Mouse (Mus musculus) frontal cortex, adult (tissue): ENCODE results near the gene Ldlrad3.

Experiments used
- ATAC-seq: cut with Nextera tagmentation; 2 replicates; pipeline ENCODE4 v1.9.2; 2017; ENCODE audit warnings: mild to moderate bottlenecking, moderate library complexity, mixed read lengths; ENCODE audit not compliant: low TSS enrichment

The Ldlrad3 gene

DNA sequence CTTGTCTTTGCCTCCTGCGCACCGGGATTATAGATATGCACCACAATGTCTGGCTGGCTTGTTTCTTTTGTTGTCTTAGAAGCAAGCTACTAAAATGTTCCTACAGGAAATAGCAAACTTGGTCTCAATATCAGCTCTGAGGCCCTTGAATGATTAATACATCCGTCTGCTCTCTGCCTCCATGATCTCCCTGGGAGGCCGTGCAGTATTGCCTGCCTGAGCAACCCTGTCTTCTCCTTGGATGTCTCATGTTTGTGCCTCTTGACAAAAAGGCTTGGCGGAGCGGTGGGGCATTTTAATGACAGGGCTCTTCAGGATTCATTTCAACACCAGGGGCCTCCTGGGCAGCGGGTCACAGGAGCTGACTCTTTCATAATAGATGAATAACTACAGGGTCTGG is 219.0 kb downstream of the Ldlrad3 start:
- ATAC-seq: no peak

- ATAC-seq: no peak
Observed at GRCm38 (mm10) chr2:101966017-101966416, 220.2 kb downstream of the Ldlrad3 start.

DNA sequence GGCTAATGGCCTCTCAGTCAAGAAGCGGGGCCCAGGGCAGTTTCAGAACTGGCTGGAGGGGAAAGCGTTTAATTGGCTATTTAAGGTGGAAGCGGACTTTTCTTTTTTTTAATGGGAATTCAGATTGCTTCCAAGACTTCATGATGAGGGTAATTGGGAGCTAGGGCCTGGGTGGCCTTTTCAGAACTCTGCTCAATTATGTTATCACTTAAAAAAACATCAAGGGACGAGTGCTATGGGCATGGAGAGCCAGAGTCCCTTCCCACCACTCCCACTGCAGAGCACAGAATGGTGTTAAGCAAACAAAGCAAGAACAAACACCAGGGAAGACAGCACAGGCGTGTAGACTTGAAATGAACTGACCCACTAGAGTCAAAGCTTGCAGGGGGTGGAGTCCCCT is 220.7 kb downstream of the Ldlrad3 start:
- no peak for ATAC-seq

DNA sequence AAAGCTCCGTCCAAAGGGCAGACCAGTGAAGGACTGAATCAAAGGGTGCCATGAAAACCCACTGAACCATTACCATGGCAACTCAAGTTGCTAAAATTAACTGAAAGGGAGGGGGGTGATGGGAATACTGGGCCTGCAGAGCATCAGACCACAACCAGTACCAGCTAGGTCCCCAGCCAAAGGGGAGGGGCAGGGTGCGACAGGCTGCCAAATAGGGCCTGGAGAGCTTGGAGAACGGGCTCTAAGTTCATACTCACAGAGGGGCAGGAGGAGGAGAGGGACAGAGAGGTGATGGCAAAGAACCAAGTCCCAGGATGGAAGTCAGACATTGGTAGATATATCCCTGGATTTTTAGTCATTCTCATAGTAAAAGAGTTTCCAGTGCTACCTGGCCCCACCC is 222.8 kb downstream of the Ldlrad3 start:
- no peak for ATAC-seq

- no peak for ATAC-seq
Observed at GRCm38 (mm10) chr2:101962349-101962748, 223.8 kb downstream of the Ldlrad3 start.

GRCm38 (mm10) chr2:101961391-101961790 is 224.8 kb downstream of the Ldlrad3 start:
- ATAC-seq: no peak

- ATAC-seq: peak; percentile 82
Observed at GRCm38 (mm10) chr2:101960658-101961057, 225.5 kb downstream of the Ldlrad3 start.

DNA sequence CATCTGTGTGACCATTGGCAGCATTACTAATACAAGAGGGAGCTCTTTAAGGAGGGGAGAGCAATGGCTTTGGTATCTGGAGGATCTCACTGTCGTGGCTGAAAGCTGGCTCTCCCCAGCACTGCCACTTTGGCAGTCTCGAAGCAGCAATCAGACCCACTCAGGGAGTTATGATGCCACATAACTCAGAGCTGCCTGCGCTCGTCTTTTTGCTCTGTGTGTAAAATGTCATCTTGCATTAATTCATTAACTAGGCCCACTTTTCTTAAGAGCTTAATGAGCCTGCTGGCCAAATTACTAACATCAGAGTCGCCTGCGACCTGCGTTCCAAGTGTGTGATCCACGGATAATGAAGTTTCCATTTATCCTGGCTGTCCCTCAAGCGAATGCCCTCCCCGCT is 230.1 kb downstream of the Ldlrad3 start:
- ATAC-seq: no peak

GRCm38 (mm10) chr2:101952951-101953361 is 233.2 kb downstream of the Ldlrad3 start:
- ATAC-seq: no peak

DNA sequence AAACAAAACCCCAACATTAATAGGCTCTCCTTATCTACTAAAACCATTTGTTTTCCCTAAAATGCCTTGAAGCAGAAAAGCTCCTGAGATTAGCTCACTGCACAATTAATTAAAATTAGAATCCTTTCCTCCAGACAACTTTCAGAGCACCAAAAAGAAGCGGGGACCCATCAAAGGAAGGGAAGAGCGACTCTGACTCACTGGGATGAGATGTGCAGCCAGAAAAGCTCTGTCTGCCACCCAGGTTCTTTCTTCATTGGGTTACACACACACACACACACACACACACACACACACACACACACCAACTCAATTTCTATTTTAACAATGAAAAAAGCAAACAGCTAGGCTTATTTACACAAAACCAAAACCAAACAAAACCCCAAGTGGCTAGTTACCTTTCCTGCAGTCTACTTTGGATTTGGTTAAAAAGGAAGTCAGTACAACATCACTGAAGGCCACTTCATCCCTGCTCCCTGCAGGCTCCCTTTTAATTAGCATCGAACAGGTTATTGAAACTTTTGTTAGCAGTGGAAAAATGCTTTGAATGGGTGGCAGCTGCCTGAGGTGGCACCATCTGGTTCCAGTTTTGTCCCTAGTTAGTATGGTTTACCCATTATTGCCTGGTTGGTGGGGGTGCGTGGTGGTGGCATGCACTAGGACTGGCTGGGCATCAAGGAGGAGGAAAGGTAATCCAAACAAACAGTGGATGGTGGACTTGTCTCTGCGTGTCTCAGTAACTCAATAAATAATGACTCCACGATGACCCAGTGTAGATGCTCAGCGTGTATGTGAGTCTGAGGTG is 235.3 kb downstream of the Ldlrad3 start:
- ATAC-seq: 0 out of 2 replicates have a peak, but pooled peaks have one; percentile 50

DNA sequence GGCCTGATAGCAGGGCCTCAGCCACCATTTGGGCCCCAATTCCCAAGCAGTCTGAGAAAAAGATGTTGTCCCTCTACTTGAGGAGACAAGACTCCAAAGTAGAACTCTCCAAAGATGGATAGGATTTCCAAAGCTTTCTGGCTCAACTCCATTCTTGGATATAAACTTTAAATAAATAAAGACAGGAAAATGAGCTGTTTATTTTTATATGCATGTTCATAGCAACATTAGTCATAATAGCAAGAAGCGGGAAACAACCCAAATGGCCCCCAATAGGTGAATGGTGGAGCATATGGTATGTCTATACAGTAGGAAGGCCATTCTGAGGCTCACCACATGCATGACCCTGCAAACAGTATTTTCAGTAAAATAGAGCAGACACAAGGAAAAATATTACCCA is 251.2 kb downstream of the Ldlrad3 start:
- no peak for ATAC-seq

DNA sequence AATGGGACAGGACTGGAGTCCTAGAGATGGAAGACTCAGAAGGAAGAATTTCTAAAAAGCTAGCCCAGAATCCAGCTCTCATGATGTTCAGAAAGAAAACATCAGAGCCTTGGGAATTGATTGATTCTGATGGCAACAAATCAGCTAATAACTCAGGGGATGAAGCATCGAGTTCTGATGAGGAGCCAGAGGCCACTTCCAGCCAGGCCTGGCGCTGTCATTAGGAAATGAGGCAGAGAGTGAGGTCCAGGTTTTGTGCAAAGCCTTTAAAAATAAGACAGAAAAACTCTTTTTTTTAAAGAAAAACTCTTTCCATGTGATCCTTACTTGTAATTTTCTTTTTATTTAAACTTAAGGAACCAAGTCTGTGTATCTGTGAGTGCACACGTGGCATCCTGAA is 252.9 kb downstream of the Ldlrad3 start:
- no peak for ATAC-seq

DNA sequence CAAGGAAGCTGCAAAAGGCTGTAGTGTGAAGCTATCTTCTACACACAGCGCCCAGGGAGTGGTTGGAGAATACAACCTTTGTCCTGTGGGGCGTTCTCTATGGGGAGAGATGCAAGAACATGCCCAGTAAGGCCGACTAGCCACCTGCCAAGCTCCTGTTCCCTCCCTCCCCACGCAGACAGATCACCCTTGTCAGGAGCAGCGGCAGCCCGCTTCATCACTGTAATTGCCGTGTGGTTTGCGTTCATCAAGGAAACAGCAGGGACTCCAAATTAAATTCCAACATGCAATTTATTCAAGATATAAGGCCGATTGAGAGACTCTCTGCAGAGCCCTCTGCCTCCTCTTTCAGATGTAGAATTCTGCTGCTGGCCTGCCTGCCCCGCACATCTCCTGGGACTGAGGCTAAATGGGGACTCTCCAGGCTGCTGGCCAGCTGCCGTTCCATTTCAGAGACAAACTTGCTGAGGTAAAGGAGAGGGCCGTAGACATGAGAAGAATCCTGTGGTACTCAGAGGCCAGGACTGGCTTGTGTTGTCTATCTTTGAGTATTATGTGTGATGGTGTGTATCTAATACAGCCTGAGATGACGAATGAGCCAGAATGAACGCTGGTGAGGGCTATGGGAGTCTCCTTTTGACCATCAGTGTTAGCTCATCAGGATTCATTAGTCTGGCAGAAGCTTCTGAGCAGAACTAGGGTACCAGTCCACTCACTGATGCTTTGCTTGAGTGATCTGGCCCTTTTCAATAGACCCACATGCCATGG is 253.8 kb downstream of the Ldlrad3 start:
- ATAC-seq: peak; percentile 72

DNA sequence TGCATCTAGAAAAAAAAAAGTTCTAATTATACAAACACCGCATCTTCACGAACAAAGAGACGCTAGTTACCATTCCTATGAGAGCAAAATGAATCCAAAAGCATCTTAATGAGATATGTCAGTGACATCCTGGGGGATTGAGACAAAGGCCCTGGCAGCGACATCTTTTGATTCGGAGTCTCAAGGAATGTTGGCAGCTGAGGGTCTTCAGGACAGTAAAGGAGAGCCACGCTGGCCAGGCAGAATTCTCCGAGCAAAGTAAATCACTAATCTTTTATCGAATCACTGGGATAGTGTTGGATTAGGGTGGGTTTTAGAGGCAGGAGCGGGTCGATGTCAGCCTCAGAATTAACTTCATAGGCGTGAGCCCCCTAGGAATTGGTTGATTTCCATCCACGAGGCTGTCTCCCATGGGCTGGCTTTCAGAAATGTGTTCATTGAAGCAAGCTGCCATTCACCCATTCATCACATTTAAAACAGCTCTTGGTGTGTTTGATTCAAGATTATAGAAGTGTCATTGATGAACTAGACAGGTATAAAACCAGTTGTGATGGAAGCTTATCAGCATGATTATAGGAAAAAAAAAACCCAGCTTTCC is 260.5 kb downstream of the Ldlrad3 start:
- no peak for ATAC-seq

DNA sequence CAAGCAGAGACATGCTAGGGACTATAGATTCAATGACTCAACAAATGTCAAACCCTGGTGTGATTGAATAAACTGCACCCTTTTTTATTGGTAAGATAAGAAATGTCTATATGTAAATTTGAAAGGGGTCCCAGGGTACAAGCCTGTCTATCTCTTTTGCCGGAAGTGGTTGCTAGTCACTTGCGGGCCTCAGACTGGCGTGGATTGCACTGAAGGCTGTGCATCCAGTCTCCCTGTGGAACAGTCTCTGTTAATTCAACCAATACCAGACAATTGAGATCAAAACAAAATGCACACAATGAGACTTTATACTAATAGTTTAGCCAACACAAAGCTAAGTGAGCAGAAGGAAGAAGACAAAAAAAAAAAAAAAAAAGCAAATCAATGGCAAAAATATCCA is 261.0 kb downstream of the Ldlrad3 start:
- ATAC-seq: no peak

DNA sequence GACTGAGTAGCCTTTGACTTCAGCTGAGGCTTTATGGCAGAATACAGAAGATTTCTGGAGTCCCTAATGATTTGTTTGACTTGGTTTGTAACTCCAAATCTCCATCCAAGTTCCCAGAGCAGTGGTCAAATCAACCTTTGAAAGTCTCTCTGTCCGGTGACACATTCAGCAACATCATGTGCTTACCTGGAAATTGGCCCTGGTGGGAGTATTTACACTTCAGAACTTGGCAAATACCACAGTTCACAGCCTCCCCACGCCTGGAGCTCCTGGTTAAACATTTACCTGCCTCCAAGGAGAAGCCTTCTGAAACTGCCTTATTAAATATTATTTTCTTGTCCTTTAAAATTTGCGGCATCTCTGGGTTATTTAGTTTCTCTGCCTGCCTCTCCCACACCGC is 263.0 kb downstream of the Ldlrad3 start:
- no peak for ATAC-seq

GRCm38 (mm10) chr2:101922302-101922701 is 263.9 kb downstream of the Ldlrad3 start:
- ATAC-seq: no peak

DNA sequence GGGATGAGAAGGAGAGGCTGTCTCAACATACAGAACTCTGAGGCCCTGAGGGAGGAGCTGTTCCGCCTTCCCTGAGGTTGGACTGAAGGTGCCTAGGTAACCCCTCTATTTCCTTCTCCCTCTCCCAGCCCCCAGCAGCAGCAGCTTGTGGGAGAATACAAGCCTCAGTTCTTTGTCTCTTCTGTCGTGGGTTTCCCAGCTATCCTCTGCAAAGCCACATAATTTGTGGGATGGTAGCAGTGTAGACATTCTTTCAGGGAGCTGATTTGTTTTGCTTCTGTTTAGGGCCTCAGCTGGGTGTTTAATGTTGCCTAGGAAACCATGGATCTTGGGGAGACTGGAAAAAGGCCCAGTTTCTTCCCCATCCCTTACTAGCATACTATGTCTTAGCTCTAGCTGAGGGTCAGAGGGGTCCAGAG is 266.0 kb downstream of the Ldlrad3 start:
- peak; percentile 59; the same call in 1 of the 2 replicates for ATAC-seq

DNA sequence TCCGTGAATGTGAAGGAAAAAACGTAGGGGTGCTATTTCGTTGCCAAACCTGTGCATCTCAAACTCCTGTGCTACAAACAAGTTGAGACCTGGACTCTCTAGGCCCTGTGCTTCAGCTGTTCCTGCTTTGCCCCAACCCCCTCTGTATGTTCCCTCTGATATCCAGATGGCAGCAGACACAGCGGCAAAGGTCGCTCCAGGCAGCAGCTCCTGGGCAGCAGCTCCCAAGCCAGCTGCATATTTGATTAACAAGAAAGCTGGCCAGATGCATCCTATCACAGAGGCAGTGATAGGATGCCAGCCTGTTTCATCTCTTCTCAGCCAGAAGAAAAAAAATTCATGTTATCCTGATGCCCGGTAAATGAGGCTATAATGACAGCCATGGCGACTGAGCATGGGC is 267.7 kb downstream of the Ldlrad3 start:
- peak; percentile 20; the same call in 1 of the 2 replicates for ATAC-seq

- ATAC-seq: no peak
Observed at GRCm38 (mm10) chr2:101909326-101910080, 276.7 kb downstream of the Ldlrad3 start.

- peak; percentile 50 for ATAC-seq
Observed at GRCm38 (mm10) chr2:101908773-101909172, 277.4 kb downstream of the Ldlrad3 start.
